Mouse (Mus musculus): ENCODE results near the gene Zfp661. TPM values are rescaled to one million over a fixed set of nuclear protein-coding genes. Genes with fewer than 3 reads are reported as not detected.

Gene Zfp661
- polyA plus RNA-seq (2012; ENCODE audit: insufficient read depth, low replicate concordance) = not detected in 2 replicates

DNA sequence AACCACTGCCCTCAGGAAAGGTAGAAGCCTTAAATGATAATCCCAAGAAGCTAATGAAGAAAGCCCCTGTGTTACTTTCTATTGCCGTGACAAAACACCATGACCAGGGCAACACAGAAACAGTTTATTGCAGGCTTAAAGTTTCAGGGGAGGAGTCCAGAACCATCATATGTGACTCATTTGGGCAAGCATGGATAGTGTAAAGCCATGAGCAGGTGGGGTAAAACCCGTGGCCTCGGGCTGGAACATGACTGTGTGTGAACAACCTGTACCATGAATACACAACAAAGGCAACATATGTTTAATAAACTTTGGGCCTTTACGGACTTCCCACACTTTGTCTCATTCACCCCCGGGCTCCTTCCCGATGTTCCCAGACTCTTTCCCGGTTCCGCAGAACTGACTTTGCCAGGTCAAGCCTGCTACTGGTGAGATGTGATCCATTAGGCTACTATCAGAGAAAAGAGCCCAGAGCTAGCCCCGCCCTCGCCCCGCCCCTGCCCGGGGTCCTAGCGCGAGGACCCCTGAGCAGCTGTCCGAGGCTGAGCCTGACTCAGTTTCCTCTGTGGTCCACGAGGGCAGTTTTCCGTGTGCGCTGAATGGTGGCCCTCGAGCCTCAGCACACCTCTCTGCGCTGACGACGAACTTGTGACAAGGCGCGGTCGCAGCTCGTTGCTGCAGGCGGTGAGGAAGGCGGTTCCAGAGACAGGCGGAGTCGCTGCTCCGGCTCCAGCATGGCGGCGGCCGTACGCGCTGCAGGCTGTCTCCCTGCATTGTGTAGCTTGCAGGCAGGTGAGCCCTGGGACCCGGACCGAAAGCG, at the start of gene Zfp661, which contains the start of gene Mrps5:
Zfp661 (minus strand) TSS at position 401 of the 820 bp plus-strand sequence.
Mrps5 (plus strand) TSS at position 529 of the 820 bp plus-strand sequence.
- TF ChIP-seq FLI1 (IDR thresholded peaks at IDR 0.05; ENCODE audit: low read length) (no peak), GATA1 (IDR thresholded peaks at IDR 0.05; ENCODE audit: borderline replicate concordance, low read length) (no peak)
- peaks cover 61% of the 10 kb centered on the region for H3K4me1 ChIP-seq

GRCm38 (mm10) chr2:127635581-127635980, 48.7 kb upstream of the Zfp661 start:
- H3K4me1 ChIP-seq = no peaks in the 10 kb centered on the region
- H3K4me3 ChIP-seq (replicated peaks) = no peak overlapping the region
- no peaks in the 10 kb centered on the region for H3K9me3 ChIP-seq
- H3K36me3 ChIP-seq (replicated peaks; ENCODE audit: low read length) = no peaks in the 10 kb centered on the region
- no peak for TF ChIP-seq FLI1 (IDR thresholded peaks at IDR 0.05; ENCODE audit: low read length)
- no peak for TF ChIP-seq GATA1 (IDR thresholded peaks at IDR 0.05; ENCODE audit: borderline replicate concordance, low read length)
- H3K27me3 ChIP-seq (replicated peaks) = peaks cover 39% of the 10 kb centered on the region

More for the DNA sequence above, at the start of gene Zfp661, which contains the start of gene Mrps5:
- no peaks in the 10 kb centered on the region for H3K27me3 ChIP-seq (replicated peaks)
- H3K36me3 ChIP-seq (replicated peaks; ENCODE audit: low read length) = peaks cover 16% of the 10 kb centered on the region
- peak within 1 kb of the TSS; percentile 99 for H3K4me3 ChIP-seq (replicated peaks)
- no peaks in the 10 kb centered on the region for H3K9me3 ChIP-seq

GRCm38 (mm10) chr2:127632601-127633000, 45.7 kb upstream of the Zfp661 start:
- Histone ChIP-seq H3K9me3 (0 out of 2 replicates have a peak, but pooled peaks cover 5% of the 10 kb centered on the region), H3K4me1 (no peaks in the 10 kb centered on the region), H3K36me3 (replicated peaks; ENCODE audit: low read length) (no peaks in the 10 kb centered on the region), H3K27me3 (replicated peaks) (peaks cover 35% of the 10 kb centered on the region), H3K4me3 (replicated peaks) (no peak overlapping the region)
- TF ChIP-seq FLI1 (IDR thresholded peaks at IDR 0.05; ENCODE audit: low read length) = no peak

GRCm38 (mm10) chr2:127627990-127628570, 41.2 kb upstream of the Zfp661 start:
- no peaks in the 10 kb centered on the region for H3K36me3 ChIP-seq (replicated peaks; ENCODE audit: low read length)
- H3K9me3 ChIP-seq = 0 out of 2 replicates have a peak, but pooled peaks cover 5% of the 10 kb centered on the region
- peaks cover 39% of the 10 kb centered on the region for H3K27me3 ChIP-seq (replicated peaks)
- H3K4me1 ChIP-seq = no peaks in the 10 kb centered on the region
- H3K4me3 ChIP-seq (replicated peaks) = no peak overlapping the region
- TF ChIP-seq FLI1 (IDR thresholded peaks at IDR 0.05; ENCODE audit: low read length) = no peak
- TF ChIP-seq GATA1 (IDR thresholded peaks at IDR 0.05; ENCODE audit: borderline replicate concordance, low read length) = no peak

DNA sequence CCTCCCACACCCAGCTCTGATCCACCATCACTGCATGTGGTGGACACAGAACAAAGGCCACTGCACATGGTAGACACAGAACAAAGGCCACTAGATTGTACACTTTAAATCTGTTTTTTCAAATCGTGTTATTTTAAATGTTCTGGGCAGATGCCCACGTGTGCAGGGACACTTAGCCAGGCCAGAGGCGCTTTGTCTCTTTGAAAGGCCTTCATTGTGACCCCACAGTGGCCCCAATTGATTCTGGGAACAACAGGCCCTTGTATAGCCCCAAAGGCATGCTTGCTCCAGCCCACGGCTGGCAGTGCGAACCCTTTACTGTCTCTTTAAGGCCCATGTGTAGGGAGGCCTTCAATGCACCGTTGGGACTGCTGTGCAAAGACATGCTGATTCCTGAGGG, 40.5 kb upstream of the Zfp661 start:
- Histone ChIP-seq H3K4me3 (replicated peaks) (no peak overlapping the region), H3K9me3 (0 out of 2 replicates have a peak, but pooled peaks cover 5% of the 10 kb centered on the region), H3K4me1 (no peaks in the 10 kb centered on the region), H3K36me3 (replicated peaks; ENCODE audit: low read length) (no peaks in the 10 kb centered on the region), H3K27me3 (replicated peaks) (peaks cover 37% of the 10 kb centered on the region)
- no peak for TF ChIP-seq GATA1 (IDR thresholded peaks at IDR 0.05; ENCODE audit: borderline replicate concordance, low read length)
- no peak for TF ChIP-seq FLI1 (IDR thresholded peaks at IDR 0.05; ENCODE audit: low read length)

GRCm38 (mm10) chr2:127625659-127626058, 38.8 kb upstream of the Zfp661 start:
- H3K9me3 ChIP-seq = 0 out of 2 replicates have a peak, but pooled peaks cover 5% of the 10 kb centered on the region
- peaks cover 31% of the 10 kb centered on the region for H3K27me3 ChIP-seq (replicated peaks)

GRCm38 (mm10) chr2:127624786-127625185, 37.9 kb upstream of the Zfp661 start:
- Histone ChIP-seq H3K9me3 (no peaks in the 10 kb centered on the region), H3K36me3 (replicated peaks; ENCODE audit: low read length) (no peaks in the 10 kb centered on the region), H3K27me3 (replicated peaks) (peaks cover 29% of the 10 kb centered on the region), H3K4me1 (no peaks in the 10 kb centered on the region), H3K4me3 (replicated peaks) (no peak overlapping the region)
- TF ChIP-seq FLI1 (IDR thresholded peaks at IDR 0.05; ENCODE audit: low read length) (no peak), GATA1 (IDR thresholded peaks at IDR 0.05; ENCODE audit: borderline replicate concordance, low read length) (no peak)

More at GRCm38 (mm10) chr2:127625659-127626058, 38.8 kb upstream of the Zfp661 start:
- Histone ChIP-seq H3K36me3 (replicated peaks; ENCODE audit: low read length) (no peaks in the 10 kb centered on the region), H3K4me3 (replicated peaks) (no peak overlapping the region), H3K4me1 (no peaks in the 10 kb centered on the region)
- no peak for TF ChIP-seq GATA1 (IDR thresholded peaks at IDR 0.05; ENCODE audit: borderline replicate concordance, low read length)
- TF ChIP-seq FLI1 (IDR thresholded peaks at IDR 0.05; ENCODE audit: low read length) = no peak

DNA sequence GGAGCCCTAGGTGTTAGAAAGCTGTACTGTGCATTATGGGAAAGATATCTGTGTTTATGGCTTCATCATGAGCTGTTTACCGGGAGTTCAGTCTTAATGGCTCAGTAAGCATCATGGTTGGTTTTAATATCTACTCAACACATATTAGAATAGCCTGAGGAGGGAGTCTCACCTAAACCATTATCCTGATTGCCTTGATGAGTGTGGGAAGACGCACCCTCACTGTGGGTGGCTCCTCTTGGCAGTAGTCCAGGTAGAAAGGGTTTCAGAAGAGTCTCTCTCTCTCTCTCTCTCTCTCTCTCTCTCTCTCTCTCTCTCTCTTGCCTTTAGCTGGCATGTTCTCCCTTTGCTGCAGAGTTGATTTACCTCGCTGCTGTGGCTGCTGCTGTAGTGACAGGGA, 35.2 kb upstream of the Zfp661 start:
- TF ChIP-seq GATA1 (IDR thresholded peaks at IDR 0.05; ENCODE audit: borderline replicate concordance, low read length) = no peak
- no peak for TF ChIP-seq FLI1 (IDR thresholded peaks at IDR 0.05; ENCODE audit: low read length)
- Histone ChIP-seq H3K27me3 (replicated peaks) (peaks cover 24% of the 10 kb centered on the region), H3K9me3 (no peaks in the 10 kb centered on the region), H3K4me3 (replicated peaks) (no peak overlapping the region), H3K36me3 (replicated peaks; ENCODE audit: low read length) (no peaks in the 10 kb centered on the region), H3K4me1 (no peaks in the 10 kb centered on the region; the same call in 1 of the 2 replicates)

DNA sequence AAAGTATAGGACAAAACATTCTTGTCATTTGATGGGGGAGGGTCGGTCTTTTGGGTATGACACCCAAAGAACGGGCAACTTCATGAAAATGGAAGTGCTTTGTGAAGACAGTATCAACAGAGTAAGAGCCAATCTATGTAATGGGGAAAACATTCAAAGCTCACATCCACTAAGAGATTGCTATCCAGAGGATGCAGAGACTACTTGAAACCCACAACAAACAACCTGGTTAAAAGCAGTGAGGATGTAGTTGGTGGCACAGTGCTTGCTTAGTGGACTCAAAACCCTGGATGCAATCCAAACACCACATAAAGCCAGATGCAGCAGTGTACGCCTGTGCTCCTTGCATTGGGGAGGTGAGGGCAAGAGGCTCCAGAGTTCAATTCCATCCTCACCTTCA, 32.4 kb upstream of the Zfp661 start:
- no peaks in the 10 kb centered on the region; the same call in 1 of the 2 replicates for H3K4me1 ChIP-seq
- no peak for TF ChIP-seq GATA1 (IDR thresholded peaks at IDR 0.05; ENCODE audit: borderline replicate concordance, low read length)
- no peak for TF ChIP-seq FLI1 (IDR thresholded peaks at IDR 0.05; ENCODE audit: low read length)

DNA sequence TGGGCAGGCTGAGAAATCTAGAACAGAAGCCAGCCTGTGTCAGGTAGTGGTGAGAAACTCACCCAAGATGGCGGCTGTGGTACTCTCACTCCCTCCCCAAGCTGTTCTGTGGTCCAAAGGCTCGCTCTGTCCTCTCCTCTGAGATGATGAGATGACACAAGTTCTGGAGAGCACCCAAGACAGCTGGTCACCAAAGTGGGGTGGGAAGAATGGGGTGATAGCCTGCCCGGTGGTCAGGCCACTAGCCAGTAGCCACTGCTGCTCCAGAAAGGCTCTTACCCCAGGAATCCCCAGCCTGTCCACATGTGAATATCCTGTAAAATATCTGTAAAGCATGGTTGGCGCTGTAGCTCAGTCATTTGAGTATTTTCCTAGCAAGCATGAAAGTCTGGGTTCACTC, 25.4 kb upstream of the Zfp661 start:
- Histone ChIP-seq H3K27me3 (replicated peaks) (peaks cover 41% of the 10 kb centered on the region), H3K36me3 (replicated peaks; ENCODE audit: low read length) (no peaks in the 10 kb centered on the region), H3K4me1 (no peaks in the 10 kb centered on the region), H3K4me3 (replicated peaks) (no peak overlapping the region), H3K9me3 (no peaks in the 10 kb centered on the region)
- TF ChIP-seq FLI1 (IDR thresholded peaks at IDR 0.05; ENCODE audit: low read length) (no peak), GATA1 (IDR thresholded peaks at IDR 0.05; ENCODE audit: borderline replicate concordance, low read length) (no peak)

More for the DNA sequence above, 32.4 kb upstream of the Zfp661 start:
- H3K9me3 ChIP-seq = no peaks in the 10 kb centered on the region
- H3K4me3 ChIP-seq (replicated peaks) = no peak overlapping the region
- H3K36me3 ChIP-seq (replicated peaks; ENCODE audit: low read length) = no peaks in the 10 kb centered on the region
- H3K27me3 ChIP-seq (replicated peaks) = peaks cover 19% of the 10 kb centered on the region
